Mouse (Mus musculus): ENCODE measurements around the gene Map2k3. TPM values are rescaled to one million over a fixed set of nuclear protein-coding genes. Genes with fewer than 3 reads are reported as not detected.

The Map2k3 gene
- polyA plus RNA-seq, 1 experiment from 2014 or later, result 89.4 TPM

DNA sequence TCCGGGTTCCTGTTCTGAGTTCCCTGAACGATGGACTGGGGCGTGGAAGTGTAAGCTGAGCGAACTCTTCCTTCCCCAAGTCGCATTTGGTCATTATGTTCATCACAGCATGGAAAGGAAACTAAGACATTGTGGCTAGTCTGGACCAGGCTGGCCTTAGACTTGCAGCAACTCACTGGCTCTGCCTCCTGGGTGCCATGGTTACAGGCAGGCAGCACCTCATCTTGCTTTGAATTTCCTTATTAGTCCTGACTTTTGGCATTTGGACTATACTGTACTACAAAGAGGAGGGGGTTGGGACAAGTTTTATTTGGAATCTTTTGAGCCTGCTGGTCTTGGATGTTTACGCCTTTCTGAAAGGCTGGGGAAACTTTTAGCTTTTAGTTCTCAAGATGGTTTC lies 35.1 kb downstream of the Map2k3 start:
- Histone ChIP-seq H3K9me3 (no peaks in the 10 kb centered on the region), H3K9ac (no peak overlapping the region), H3K4me1 (peaks cover 7% of the 10 kb centered on the region; the same call in 1 of the 2 replicates), H3K36me3 (no peaks in the 10 kb centered on the region), H3K27ac (no peak overlapping the region; the same call in 1 of the 2 replicates), H3K27me3 (no peaks in the 10 kb centered on the region), H3K4me3 (no peak overlapping the region), H3K4me2 (replicated peaks) (no peak overlapping the region)
- no peak for ATAC-seq (ENCODE audit: insufficient number of reproducible peaks, insufficient read depth, low FRiP score, low TSS enrichment)
- WGBS, result 54% methylated on average over 6 of the region's 6 CpGs

GRCm38 (mm10) chr11:60975097-60975496 lies 43.3 kb downstream of the Map2k3 start:
- Histone ChIP-seq H3K36me3 (no peaks in the 10 kb centered on the region), H3K4me2 (replicated peaks) (no peak overlapping the region), H3K4me1 (no peaks in the 10 kb centered on the region), H3K9ac (no peak overlapping the region), H3K4me3 (no peak overlapping the region), H3K27me3 (no peaks in the 10 kb centered on the region), H3K27ac (no peak overlapping the region), H3K9me3 (no peaks in the 10 kb centered on the region)
- no peak for ATAC-seq (ENCODE audit: insufficient number of reproducible peaks, insufficient read depth, low FRiP score, low TSS enrichment)
- WGBS, result 65% methylated on average over 11 of the region's 11 CpGs

DNA sequence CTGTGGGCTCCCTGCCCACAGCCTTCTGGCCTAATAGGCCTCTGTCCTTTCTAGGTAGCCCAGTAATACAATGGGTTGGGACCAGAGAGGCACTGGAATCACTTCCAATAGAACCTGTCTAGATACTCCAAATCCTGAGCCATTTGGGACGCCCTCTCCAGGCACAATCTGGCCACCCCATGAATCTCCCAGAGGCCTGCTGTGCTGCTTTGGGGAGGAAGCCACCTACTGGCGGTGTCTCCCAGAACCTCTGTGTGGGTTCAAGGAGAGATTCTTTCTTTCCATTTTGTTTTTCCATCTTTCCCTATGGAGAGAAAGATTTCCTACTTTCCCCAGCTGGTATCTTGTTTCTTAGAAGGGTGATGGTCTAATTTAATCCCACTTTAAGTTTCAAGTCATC lies 44.4 kb downstream of the Map2k3 start:
- H3K9me3 ChIP-seq, result no peaks in the 10 kb centered on the region
- no peak overlapping the region for H3K27ac ChIP-seq
- H3K36me3 ChIP-seq, result no peaks in the 10 kb centered on the region
- H3K9ac ChIP-seq, result no peak overlapping the region
- no peak overlapping the region for H3K4me3 ChIP-seq
- 72% methylated on average over 2 of the region's 2 CpGs for WGBS
- no peaks in the 10 kb centered on the region for H3K27me3 ChIP-seq
- H3K4me2 ChIP-seq (replicated peaks), result no peak overlapping the region
- ATAC-seq (ENCODE audit: insufficient number of reproducible peaks, insufficient read depth, low FRiP score, low TSS enrichment), result no peak
- H3K4me1 ChIP-seq, result no peaks in the 10 kb centered on the region

GRCm38 (mm10) chr11:60976742-60977141 lies 44.9 kb downstream of the Map2k3 start:
- Histone ChIP-seq H3K4me1 (no peaks in the 10 kb centered on the region), H3K36me3 (no peaks in the 10 kb centered on the region), H3K9ac (no peak overlapping the region), H3K27ac (no peak overlapping the region), H3K4me3 (no peak overlapping the region), H3K9me3 (no peaks in the 10 kb centered on the region), H3K4me2 (replicated peaks) (no peak overlapping the region), H3K27me3 (no peaks in the 10 kb centered on the region)
- 15% methylated on average over 8 of the region's 8 CpGs for WGBS
- ATAC-seq (ENCODE audit: insufficient number of reproducible peaks, insufficient read depth, low FRiP score, low TSS enrichment), result no peak

GRCm38 (mm10) chr11:60977153-60977552 lies 45.3 kb downstream of the Map2k3 start:
- Histone ChIP-seq H3K4me3 (no peak overlapping the region), H3K27me3 (no peaks in the 10 kb centered on the region), H3K4me2 (replicated peaks) (no peak overlapping the region), H3K9ac (no peak overlapping the region), H3K4me1 (no peaks in the 10 kb centered on the region), H3K27ac (no peak overlapping the region), H3K9me3 (no peaks in the 10 kb centered on the region), H3K36me3 (no peaks in the 10 kb centered on the region)
- no peak for ATAC-seq (ENCODE audit: insufficient number of reproducible peaks, insufficient read depth, low FRiP score, low TSS enrichment)
- WGBS, result 49% methylated on average over 3 of the region's 3 CpGs

GRCm38 (mm10) chr11:60978658-60979057 lies 46.8 kb downstream of the Map2k3 start:
- no peaks in the 10 kb centered on the region for H3K36me3 ChIP-seq
- no peaks in the 10 kb centered on the region for H3K4me1 ChIP-seq
- ATAC-seq (ENCODE audit: insufficient number of reproducible peaks, insufficient read depth, low FRiP score, low TSS enrichment), result no peak
- no peaks in the 10 kb centered on the region for H3K9me3 ChIP-seq
- H3K4me2 ChIP-seq (replicated peaks), result no peak overlapping the region
- H3K9ac ChIP-seq, result no peak overlapping the region
- no peak overlapping the region for H3K4me3 ChIP-seq
- no peaks in the 10 kb centered on the region for H3K27me3 ChIP-seq
- 81% methylated on average over 2 of the region's 2 CpGs for WGBS
- no peak overlapping the region for H3K27ac ChIP-seq

GRCm38 (mm10) chr11:60979788-60980187 lies 48.0 kb downstream of the Map2k3 start:
- no peak for ATAC-seq (ENCODE audit: insufficient number of reproducible peaks, insufficient read depth, low FRiP score, low TSS enrichment)
- Histone ChIP-seq H3K9ac (no peak overlapping the region), H3K36me3 (no peaks in the 10 kb centered on the region), H3K4me3 (no peak overlapping the region), H3K4me1 (no peaks in the 10 kb centered on the region), H3K4me2 (replicated peaks) (no peak overlapping the region), H3K27ac (no peak overlapping the region), H3K9me3 (no peaks in the 10 kb centered on the region), H3K27me3 (no peaks in the 10 kb centered on the region)
- 88% methylated on average over 5 of the region's 5 CpGs for WGBS

GRCm38 (mm10) chr11:60981693-60982486 lies 50.1 kb downstream of the Map2k3 start:
- Histone ChIP-seq H3K27ac (no peak overlapping the region), H3K9ac (no peak overlapping the region), H3K4me2 (replicated peaks) (no peak overlapping the region), H3K27me3 (no peaks in the 10 kb centered on the region), H3K4me3 (no peak overlapping the region), H3K9me3 (no peaks in the 10 kb centered on the region), H3K4me1 (no peaks in the 10 kb centered on the region), H3K36me3 (no peaks in the 10 kb centered on the region)
- WGBS, result 64% methylated on average over 14 of the region's 14 CpGs
- ATAC-seq (ENCODE audit: insufficient number of reproducible peaks, insufficient read depth, low FRiP score, low TSS enrichment), result no peak

GRCm38 (mm10) chr11:60984912-60985558 lies 53.2 kb downstream of the Map2k3 start:
- Histone ChIP-seq H3K4me2 (replicated peaks) (no peak overlapping the region), H3K9me3 (0 out of 2 replicates have a peak, but pooled peaks cover 3% of the 10 kb centered on the region), H3K27me3 (no peaks in the 10 kb centered on the region), H3K4me3 (no peak overlapping the region), H3K27ac (no peak overlapping the region), H3K36me3 (no peaks in the 10 kb centered on the region), H3K9ac (no peak overlapping the region), H3K4me1 (no peaks in the 10 kb centered on the region)
- no peak for ATAC-seq (ENCODE audit: insufficient number of reproducible peaks, insufficient read depth, low FRiP score, low TSS enrichment)
- WGBS, result 57% methylated on average over 13 of the region's 13 CpGs

- ATAC-seq (ENCODE audit: insufficient number of reproducible peaks, insufficient read depth, low FRiP score, low TSS enrichment), result no peak
- no peak overlapping the region for H3K9ac ChIP-seq
- no peak overlapping the region for H3K4me2 ChIP-seq (replicated peaks)
- H3K9me3 ChIP-seq, result 0 out of 2 replicates have a peak, but pooled peaks cover 3% of the 10 kb centered on the region
- H3K4me3 ChIP-seq, result no peak overlapping the region
- H3K27ac ChIP-seq, result no peak overlapping the region
- no peaks in the 10 kb centered on the region for H3K36me3 ChIP-seq
- H3K27me3 ChIP-seq, result no peaks in the 10 kb centered on the region
- WGBS, result 84% methylated on average over 3 of the region's 3 CpGs
- H3K4me1 ChIP-seq, result no peaks in the 10 kb centered on the region
Observed at GRCm38 (mm10) chr11:60990428-60990827, 58.6 kb downstream of the Map2k3 start.
